Mouse (Mus musculus): Measurements from ENCODE around the gene Pcbp2.

Gene Pcbp2

GRCm38 (mm10) chr15:102470183-102470604 is at the start of gene Pcbp2:
Gene Pcbp2, plus strand, starts transcription at chr15:102470539.
- DNase-seq (ENCODE audit: low spot score): peak; percentile 94

- no peak for DNase-seq (ENCODE audit: low spot score)
Measured at GRCm38 (mm10) chr15:102420986-102421385, 49.4 kb upstream of the Pcbp2 start.

GRCm38 (mm10) chr15:102421437-102421836 is 48.9 kb upstream of the Pcbp2 start:
- DNase-seq (ENCODE audit: low spot score): no peak

- DNase-seq (ENCODE audit: low spot score): no peak
Measured at GRCm38 (mm10) chr15:102423602-102424240, 46.6 kb upstream of the Pcbp2 start.

GRCm38 (mm10) chr15:102424657-102425056 is 45.7 kb upstream of the Pcbp2 start:
- no peak for DNase-seq (ENCODE audit: low spot score)

GRCm38 (mm10) chr15:102426963-102427362 is 43.4 kb upstream of the Pcbp2 start:
- DNase-seq (ENCODE audit: low spot score): no peak

- no peak for DNase-seq (ENCODE audit: low spot score)
Measured at GRCm38 (mm10) chr15:102432046-102432445, 38.3 kb upstream of the Pcbp2 start.

GRCm38 (mm10) chr15:102433173-102433572 is 37.2 kb upstream of the Pcbp2 start:
- DNase-seq (ENCODE audit: low spot score): no peak

- DNase-seq (ENCODE audit: low spot score): peak; percentile 91
Measured at GRCm38 (mm10) chr15:102442490-102442889, 27.8 kb upstream of the Pcbp2 start.

GRCm38 (mm10) chr15:102445146-102445545 is 25.2 kb upstream of the Pcbp2 start, which contains the start of gene Amhr2:
Gene Amhr2, plus strand, starts transcription at chr15:102445367.
- peak; percentile 75 for DNase-seq (ENCODE audit: low spot score)

- peak; percentile 64 for DNase-seq (ENCODE audit: low spot score)
Measured at GRCm38 (mm10) chr15:102446448-102446847, 23.9 kb upstream of the Pcbp2 start.

- peak; percentile 51 for DNase-seq (ENCODE audit: low spot score)
Measured at GRCm38 (mm10) chr15:102449366-102449765, 21.0 kb upstream of the Pcbp2 start.

- DNase-seq (ENCODE audit: low spot score): no peak
Measured at GRCm38 (mm10) chr15:102450928-102451327, 19.4 kb upstream of the Pcbp2 start.

GRCm38 (mm10) chr15:102451666-102452430 is 18.5 kb upstream of the Pcbp2 start:
- no peak for DNase-seq (ENCODE audit: low spot score)

- DNase-seq (ENCODE audit: low spot score): peak; percentile 76
Measured at GRCm38 (mm10) chr15:102455993-102456392, 14.3 kb upstream of the Pcbp2 start.

GRCm38 (mm10) chr15:102458050-102458736 is 12.1 kb upstream of the Pcbp2 start:
- DNase-seq (ENCODE audit: low spot score): no peak

- peak; percentile 83 for DNase-seq (ENCODE audit: low spot score)
Measured at GRCm38 (mm10) chr15:102458904-102459317, 11.4 kb upstream of the Pcbp2 start, which contains the start of gene Prr13. Gene Prr13, plus strand, starts transcription at chr15:102459028.

GRCm38 (mm10) chr15:102459381-102459780 is 11.0 kb upstream of the Pcbp2 start:
- no peak for DNase-seq (ENCODE audit: low spot score)

- no peak for DNase-seq (ENCODE audit: low spot score)
Measured at GRCm38 (mm10) chr15:102459847-102460246, 10.5 kb upstream of the Pcbp2 start.

GRCm38 (mm10) chr15:102460409-102460808 is 9.9 kb upstream of the Pcbp2 start:
- no peak for DNase-seq (ENCODE audit: low spot score)

GRCm38 (mm10) chr15:102460971-102461370 is 9.4 kb upstream of the Pcbp2 start:
- DNase-seq (ENCODE audit: low spot score): no peak

GRCm38 (mm10) chr15:102461430-102462075 is 8.8 kb upstream of the Pcbp2 start:
- no peak for DNase-seq (ENCODE audit: low spot score)

All from testis, postnatal 10 days (tissue).